Mouse (Mus musculus): ENCODE measurements around the gene Apoc4.
"Not testable (repeated sequence)": the region's sequence is repeated elsewhere in the genome, so short reads cannot be mapped to it uniquely, and the experiment has no call there.

The Apoc4 gene

GRCm38 (mm10) chr7:19699827-19700148, 18.5 kb upstream of the Apoc4 start:
- DNase-seq (ENCODE audit: extremely low spot score), result no peak

DNA sequence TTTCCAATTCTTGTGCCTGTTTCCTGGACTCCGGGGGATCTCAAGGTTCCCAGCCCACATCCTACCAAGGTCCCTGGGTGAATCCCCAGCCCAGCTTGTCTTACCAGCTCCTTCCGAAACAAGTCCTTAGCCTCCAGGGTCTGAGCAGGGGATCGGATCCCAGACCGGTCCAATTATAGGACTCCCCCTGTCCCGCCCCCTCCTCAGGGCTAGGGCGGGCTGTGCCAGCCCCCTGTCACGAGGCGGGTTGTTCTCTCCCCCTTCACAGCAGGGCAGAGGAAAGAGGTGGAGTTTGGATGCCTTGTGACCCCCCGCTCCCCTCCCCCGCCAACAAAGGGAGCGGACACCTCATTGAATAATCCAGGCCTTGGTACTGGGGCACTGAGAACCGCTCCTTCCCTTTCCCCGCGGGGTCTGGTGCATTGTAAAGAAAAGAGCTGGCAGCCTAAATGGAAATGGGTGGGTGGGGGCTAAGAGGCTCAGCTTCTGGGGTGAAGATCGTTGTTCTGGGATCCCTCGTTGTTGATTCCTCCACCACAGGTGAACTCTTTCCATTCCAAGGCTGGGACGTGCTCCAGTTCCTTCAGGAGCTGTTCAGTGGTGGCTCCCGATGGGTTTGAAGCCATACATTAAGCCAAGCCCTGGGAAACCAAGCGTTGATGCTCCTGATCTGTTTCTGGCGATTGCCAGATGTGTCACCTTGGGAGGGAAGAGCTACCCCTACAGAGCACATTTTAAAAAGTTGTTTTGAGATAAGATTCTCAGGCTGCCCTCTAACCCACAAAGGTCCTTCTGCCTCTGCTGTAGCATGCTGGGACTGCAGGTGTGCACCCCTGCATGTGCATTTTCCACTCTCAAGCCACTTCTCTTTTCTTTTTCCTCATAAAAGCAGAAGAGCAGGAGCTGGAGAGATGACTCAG, 17.9 kb upstream of the Apoc4 start, which contains the start of gene Apoe:
Apoe (minus strand) TSS at position 282 of the 920 bp plus-strand sequence.
- DNase-seq (ENCODE audit: extremely low spot score), result peak; percentile 69

- DNase-seq (ENCODE audit: extremely low spot score), result peak; percentile 55
Measured at GRCm38 (mm10) chr7:19697949-19698906, 16.9 kb upstream of the Apoc4 start.

DNA sequence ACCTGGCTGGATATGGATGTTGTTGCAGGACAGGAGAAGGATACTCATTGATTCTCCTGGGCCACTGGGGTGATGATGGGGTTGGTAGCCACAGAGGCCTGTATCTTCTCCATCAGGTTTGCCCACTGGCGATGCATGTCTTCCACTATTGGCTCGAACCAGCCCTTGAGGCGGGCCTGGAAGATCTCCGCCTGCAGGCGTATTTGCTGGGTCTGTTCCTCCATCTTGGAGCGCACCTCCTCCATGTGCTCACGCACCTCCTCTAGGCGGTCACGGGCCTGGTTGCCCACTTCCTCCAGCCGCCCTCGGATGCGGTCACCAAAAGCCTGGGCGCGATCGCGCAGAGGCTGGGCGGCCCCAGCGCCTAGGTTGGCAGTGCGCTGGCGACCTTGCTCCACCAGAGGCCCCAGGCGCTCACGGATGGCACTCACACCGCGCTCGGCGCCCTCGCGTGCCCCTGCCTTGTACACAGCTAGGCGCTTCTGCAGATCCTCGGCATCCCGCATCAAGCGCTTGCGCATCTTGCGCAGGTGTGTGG, 15.1 kb upstream of the Apoc4 start:
- DNase-seq (ENCODE audit: extremely low spot score), result no peak

DNA sequence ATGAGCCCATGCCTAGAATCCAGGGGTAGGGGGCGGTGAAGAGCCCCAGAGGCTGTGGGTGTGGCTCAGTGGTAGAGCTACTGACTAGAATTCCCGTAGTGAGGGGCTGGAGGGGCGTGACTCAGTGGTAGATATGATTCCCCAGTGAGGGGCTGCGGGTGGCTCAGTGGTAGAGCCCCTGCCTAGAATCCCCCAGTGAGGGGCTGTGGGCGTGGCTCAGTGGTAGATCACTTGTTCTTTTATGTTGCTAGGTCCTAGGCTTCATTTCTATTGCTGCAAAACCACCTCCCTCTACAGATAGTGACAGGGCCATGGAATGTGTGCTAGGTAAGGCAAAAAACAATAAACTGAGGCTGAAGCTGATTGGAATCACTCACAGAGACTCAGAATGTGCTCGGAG, 14.6 kb upstream of the Apoc4 start:
- no peak for DNase-seq (ENCODE audit: extremely low spot score)

DNA sequence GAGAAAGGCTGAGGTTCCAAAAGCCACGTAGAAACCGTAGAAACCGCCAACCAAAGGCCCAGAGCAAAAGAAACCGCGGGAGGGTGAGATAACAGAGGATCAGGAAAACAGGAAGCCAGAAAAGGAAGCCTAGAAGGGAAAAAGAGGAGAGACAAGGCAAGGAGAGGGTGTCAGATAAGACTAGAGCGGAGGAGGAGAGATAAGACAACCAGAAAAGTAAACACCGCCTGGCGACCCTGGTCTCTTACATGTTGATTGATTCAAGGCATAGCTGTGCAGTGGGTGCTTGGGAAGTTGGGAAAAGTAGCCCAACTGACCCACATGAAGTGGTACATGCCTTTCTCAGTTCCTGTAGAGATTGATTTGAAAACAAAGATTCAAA, 13.9 kb upstream of the Apoc4 start:
- no peak for DNase-seq (ENCODE audit: extremely low spot score)

DNA sequence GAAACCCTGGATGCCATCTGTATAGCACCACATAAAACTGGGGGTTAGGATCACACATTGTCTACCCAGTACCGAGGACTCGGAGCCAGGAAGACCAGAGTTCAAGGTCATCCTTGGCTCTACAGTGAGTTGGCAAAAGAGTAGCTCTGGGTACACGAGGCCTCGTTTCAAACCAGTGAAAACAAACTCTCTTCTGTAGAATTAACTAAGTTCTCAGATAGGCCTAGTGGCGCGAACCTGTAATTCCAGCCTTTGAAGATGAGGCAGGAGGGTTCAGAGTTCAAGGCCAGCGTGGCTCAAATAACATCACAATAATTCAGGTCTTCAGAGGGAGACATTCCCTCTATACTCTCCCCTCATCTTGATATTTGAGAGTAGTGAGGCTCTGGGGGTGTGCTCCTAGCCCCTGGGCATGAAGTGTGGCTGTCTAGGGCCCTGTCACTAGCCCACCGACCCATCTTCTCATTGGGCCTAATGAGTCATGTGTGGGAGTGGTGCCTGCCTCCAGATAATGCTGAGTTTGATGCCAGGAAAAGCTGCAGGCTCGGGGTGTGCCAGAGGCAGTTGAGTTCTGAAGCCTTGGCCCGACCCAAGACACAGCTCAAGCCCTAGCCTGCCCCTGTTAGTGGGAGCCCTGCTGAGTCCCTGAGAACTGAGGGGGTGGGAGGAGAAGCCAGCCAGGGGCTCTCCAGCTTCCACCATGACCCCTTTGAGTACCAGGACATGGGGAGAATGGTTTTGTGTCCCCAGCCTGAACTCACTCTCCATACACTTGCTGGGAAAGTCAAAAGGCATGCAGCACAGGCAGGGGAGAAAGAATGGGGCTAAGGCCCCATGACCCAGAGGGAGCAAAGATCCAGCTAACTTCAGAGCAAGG, 13.3 kb upstream of the Apoc4 start:
- no peak for DNase-seq (ENCODE audit: extremely low spot score)

- no peak for DNase-seq (ENCODE audit: extremely low spot score)
Measured at GRCm38 (mm10) chr7:19693421-19693820, 12.1 kb upstream of the Apoc4 start.

DNA sequence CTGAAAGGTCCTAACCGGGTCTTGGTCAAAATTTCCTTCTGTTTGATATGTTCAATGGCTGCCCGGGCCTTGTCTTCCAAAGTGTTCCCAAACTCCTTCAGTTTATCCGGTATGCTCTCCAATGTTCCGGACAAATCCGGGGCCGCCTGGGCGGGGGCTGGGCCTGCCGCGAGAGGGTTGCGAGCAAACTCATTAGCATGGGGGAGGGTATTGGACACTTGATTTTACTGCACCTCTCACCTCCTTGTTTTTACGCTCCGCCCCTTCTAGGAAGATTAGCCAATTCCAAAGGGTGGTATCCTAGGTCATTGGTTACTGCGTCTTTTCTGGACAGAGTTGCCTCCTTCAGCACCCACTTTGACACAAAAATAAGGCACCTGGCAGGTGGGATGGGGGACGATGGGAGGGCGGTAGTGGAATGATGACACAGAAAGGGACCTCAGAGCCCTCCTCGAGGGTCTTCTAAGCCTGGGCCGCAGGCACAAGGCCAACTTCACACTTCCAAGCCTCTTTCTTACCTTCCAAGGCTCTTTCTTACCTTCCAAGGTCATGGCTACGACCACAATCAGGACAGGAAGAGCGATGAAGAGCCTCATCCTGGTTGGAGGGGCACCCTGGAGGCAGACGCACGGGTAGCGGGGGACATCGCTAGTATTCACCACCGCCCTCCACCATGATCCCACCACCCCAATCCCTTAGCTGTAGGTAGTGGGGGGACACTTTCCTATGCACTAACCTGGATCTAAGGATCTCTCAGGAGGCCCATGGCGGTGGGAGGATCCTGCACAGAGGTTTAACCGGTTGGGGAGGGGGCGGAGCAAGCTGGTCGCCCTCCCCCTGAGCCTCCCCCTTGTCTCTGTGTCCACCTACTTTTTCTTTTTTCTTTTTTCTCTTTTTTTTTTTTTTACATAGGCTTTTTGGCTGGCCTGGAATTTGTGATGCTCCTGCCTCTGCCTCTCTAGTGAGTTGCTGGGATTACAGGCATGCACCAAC, 10.9 kb upstream of the Apoc4 start, which contains the start of gene Apoc1:
Apoc1 (minus strand) TSS at position 788 of the 993 bp plus-strand sequence.
- no peak for DNase-seq (ENCODE audit: extremely low spot score)

- DNase-seq (ENCODE audit: extremely low spot score), result no peak
Measured at GRCm38 (mm10) chr7:19691434-19691833, 10.2 kb upstream of the Apoc4 start.

DNA sequence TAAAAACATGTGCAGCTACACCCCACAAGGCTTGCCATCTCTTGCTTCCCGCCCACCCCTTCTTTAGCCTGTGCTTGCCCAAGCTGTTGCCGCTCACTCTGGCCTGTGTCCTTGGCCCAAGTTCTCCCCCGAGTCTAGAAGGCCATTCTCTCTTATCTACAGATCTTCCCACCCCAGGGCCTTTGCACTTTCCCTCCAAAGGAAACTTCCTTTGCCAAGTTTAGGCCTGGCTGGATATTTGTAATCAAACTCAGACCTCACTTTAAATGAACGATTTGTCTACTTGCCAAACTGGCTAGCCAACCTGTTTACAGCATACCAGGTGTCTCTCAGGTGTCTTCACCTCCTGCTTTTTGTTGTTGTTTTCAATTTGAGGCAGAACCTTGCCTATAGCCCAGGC, 9.6 kb upstream of the Apoc4 start:
- DNase-seq (ENCODE audit: extremely low spot score), result no peak

DNA sequence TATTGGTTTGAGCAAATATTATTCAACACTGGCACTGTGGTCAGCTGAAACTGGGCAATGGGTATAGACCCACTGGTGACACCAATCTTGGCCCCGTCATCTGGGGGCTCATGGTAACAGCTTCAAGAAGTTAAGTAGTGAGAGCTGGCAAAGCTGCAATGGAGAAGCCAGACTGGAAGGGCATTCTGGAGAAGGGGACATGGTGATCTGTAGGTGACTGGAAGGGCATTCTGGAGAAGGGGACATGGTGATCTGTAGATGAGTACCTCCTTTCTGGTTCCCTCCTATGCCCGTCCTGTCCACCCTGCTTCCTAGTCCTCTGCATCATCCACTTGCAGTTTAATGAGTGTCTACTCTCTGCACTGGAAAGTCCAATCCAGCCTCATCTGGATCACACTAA, 7.3 kb upstream of the Apoc4 start:
- DNase-seq (ENCODE audit: extremely low spot score), result no peak

GRCm38 (mm10) chr7:19688101-19688500, 6.8 kb upstream of the Apoc4 start:
- DNase-seq (ENCODE audit: extremely low spot score), result no peak

DNA sequence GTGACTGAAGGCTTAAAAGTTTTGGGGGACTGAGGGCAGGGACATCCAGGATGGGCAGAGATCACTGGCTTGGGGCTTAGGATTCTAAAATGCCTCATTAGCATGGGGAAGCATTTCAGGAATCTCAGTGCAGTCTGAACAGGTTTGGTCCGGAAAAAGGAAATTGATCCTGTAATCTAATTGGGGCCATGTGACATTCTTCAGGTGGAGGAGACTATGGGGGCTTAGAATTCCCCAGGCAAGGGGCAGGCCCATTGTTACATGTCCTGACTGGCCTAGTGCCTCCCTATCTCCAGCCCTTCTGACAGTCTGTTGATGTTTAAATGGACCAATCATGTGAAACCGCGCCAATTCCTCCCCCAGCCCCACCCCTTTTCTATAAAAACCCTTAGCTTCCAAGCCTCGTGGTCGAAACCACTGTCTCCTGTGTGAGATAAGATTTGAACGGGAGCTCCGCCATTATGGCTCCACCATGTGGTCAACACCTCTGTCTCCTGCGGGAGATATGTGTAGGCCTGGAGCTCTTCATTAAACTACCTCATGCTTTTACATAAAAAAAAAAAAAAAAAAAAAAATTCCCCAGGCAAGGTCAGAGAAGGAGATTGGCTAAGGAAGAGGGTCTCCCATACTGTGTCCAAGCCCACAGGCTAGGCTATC, 5.8 kb upstream of the Apoc4 start:
- DNase-seq (ENCODE audit: extremely low spot score), result not testable (repeated sequence)

DNA sequence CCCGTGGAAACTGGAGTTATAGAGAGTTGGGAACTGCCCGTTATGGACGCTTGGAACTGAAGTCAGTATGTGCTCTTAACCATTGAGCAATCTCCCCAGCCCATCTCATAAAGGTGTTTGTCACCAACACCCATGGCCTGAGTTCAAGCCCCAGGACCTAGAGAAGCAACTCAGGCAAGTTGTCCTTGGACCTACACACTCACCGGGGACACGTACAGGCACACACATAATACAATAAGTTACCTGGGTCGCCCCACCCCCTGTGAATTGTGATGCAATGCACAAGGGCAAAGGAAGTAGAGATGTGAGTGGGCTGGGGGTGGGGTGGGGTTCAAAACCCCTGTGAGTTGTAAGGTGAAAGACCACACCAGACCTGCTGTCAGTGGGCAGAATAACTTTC, 5.2 kb upstream of the Apoc4 start:
- no peak for DNase-seq (ENCODE audit: extremely low spot score)

GRCm38 (mm10) chr7:19685374-19685773, 4.1 kb upstream of the Apoc4 start:
- no peak for DNase-seq (ENCODE audit: extremely low spot score)

GRCm38 (mm10) chr7:19683771-19684201, 2.5 kb upstream of the Apoc4 start:
- no peak for DNase-seq (ENCODE audit: extremely low spot score)

DNA sequence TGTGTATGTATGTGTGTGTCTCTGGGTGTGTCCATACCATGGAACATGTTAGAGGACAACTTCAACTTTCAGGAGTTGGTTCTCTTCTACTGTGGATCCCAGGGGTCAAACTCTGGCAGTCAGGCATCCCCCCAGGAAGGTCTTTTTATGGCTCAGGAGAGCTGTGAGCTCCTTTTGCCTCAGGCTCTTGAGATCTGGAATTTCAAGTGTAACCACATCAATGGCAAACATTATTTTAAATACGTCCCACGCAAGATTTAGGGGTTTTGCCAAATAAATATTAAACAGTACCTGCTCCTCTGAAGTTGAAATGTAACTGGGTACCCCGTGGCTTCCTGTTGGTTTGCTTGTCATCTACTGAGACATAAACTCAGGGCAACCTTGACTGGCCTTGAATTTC, 1.7 kb upstream of the Apoc4 start:
- DNase-seq (ENCODE audit: extremely low spot score), result no peak

DNA sequence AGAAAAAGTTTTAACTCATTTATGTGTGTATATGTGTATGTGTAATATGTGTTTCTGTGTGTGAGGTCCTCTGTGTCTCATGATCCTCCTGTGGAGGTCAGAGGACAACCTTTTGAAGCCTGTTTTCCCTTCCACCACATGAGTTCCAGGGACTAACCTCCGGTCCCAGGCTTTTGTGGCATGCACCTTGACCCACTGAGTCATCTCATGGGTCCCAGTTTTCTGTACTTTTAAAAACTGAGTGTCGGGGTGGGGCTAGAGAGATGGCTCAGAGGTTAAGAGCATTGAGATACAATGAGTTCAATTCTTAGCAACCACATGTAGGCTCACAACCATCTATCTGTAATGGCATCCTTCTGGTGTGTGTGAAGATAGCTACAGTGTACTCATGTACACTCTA, 577 bp downstream of the Apoc4 start:
- no peak for DNase-seq (ENCODE audit: extremely low spot score)
